Mouse (Mus musculus) lung, postnatal 0 days (tissue): ENCODE data around the gene Hps3. TPM values are rescaled to one million over a fixed set of nuclear protein-coding genes. Genes with fewer than 3 reads are reported as not detected.

Experiments used
- ATAC-seq: fragments of 200-750 bp; cut with Nextera tagmentation; 2 replicates; pipeline ENCODE4 v1.8.0; 2017; ENCODE audit warnings: moderate library complexity
- DNase-seq: peaks from one replicate; pipeline ENCODE4 v3.0.0-alpha.2; 2016; ENCODE audit warnings: low spot score
- H3K27ac ChIP-seq: fragments of 300-500 bp; sonication (generic); 2 replicates; pipeline ENCODE4 v1.5.1; 2014; ENCODE audit warnings: antibody characterized with exemption, mild to moderate bottlenecking, low read length, mixed read lengths
- H3K27me3 ChIP-seq: fragments of 300-500 bp; sonication (generic); replicated peaks from 2 replicates; pipeline ENCODE4 v1.6.1; 2014; ENCODE audit warnings: low read length, mixed read lengths; ENCODE audit not compliant: insufficient read depth
- H3K36me3 ChIP-seq: fragments of 300-500 bp; sonication (generic); 2 replicates; pipeline ENCODE4 v1.6.1; 2014; ENCODE audit warnings: low read length, mixed read lengths; ENCODE audit not compliant: insufficient read depth
- H3K4me1 ChIP-seq: fragments of 300-500 bp; sonication (generic); 2 replicates; pipeline ENCODE4 v1.6.1; 2014; ENCODE audit warnings: antibody characterized with exemption, low read depth, low read length, mixed read lengths; ENCODE audit not compliant: insufficient read depth
- H3K4me2 ChIP-seq: fragments of 300-500 bp; sonication (generic); replicated peaks from 2 replicates; pipeline ENCODE4 v1.6.1; 2014; ENCODE audit warnings: low read depth, mild to moderate bottlenecking, low read length, moderate library complexity, mixed read lengths
- H3K4me3 ChIP-seq: fragments of 300-500 bp; sonication (generic); 2 replicates; pipeline ENCODE4 v1.5.1; 2014; ENCODE audit warnings: low read depth, low read length
- H3K9ac ChIP-seq: fragments of 300-500 bp; sonication (generic); replicated peaks from 2 replicates; pipeline ENCODE4 v1.6.1; 2014; ENCODE audit warnings: low read depth, mild to moderate bottlenecking
- H3K9me3 ChIP-seq: fragments of 300-500 bp; sonication (generic); 2 replicates; pipeline ENCODE4 v1.6.1; 2016; ENCODE audit warnings: low read length, mixed read lengths
- CTCF ChIP-seq: IDR thresholded peaks from 2 replicates; pipeline ENCODE4 v1.5.1; 2016; ENCODE audit warnings: antibody characterized with exemption, mild to moderate bottlenecking
- EP300 ChIP-seq: IDR thresholded peaks from 2 replicates; pipeline ENCODE4 v1.6.1; 2016; ENCODE audit warnings: antibody characterized with exemption, mild to moderate bottlenecking, control low read depth
- WGBS: fragments of 180-500 bp; shearing (Covaris S2); extraction: QIAGEN DNeasy Blood & Tissue Kit; methylation state at CpG from one replicate; pipeline ENCODE4 v1.1.7; 2014; 5-methylcytosine and 5-hydroxymethylcytosine counted together
- polyA plus RNA-seq: library from polyadenylated mRNA; unstranded; fragments of >200 nt; fragmentation: Nextera tagmentation; extraction: Ambion mirVana; gene quantifications from 2 replicates; pipeline ENCODE4 v1.2.1, GENCODE M21; 2015

Gene Hps3
- polyA plus RNA-seq, 1 experiment from 2014 or later: 10.1 TPM

GRCm38 (mm10) chr3:20036069-20036468, 954 bp upstream of the Hps3 start:
- ATAC-seq (no peak), DNase-seq (no peak)
- Histone ChIP-seq H3K4me2 (no peak overlapping the region), H3K27ac (no peak overlapping the region), H3K27me3 (no peaks in the 10 kb centered on the region), H3K4me1 (peaks cover 3% of the 10 kb centered on the region; the same call in 1 of the 2 replicates), H3K9me3 (no peaks in the 10 kb centered on the region), H3K4me3 (no peak overlapping the region), H3K36me3 (no peaks in the 10 kb centered on the region), H3K9ac (no peak overlapping the region)
- 84% methylated on average over 4 of the region's 4 CpGs for WGBS
- TF ChIP-seq EP300 (no peak), CTCF (no peak)

- no peak for TF ChIP-seq CTCF
- TF ChIP-seq EP300: no peak
- peaks cover 3% of the 10 kb centered on the region; the same call in 1 of the 2 replicates for H3K4me1 ChIP-seq
- DNase-seq: no peak
- H3K27me3 ChIP-seq: no peaks in the 10 kb centered on the region
- no peaks in the 10 kb centered on the region for H3K36me3 ChIP-seq
- H3K4me2 ChIP-seq: peak overlapping the region; percentile 68
- ATAC-seq: no peak
- no peaks in the 10 kb centered on the region for H3K9me3 ChIP-seq
- peak overlapping the region; percentile 79 for H3K4me3 ChIP-seq
- peak overlapping the region; percentile 45; the same call in 1 of the 2 replicates for H3K9ac ChIP-seq
- 9% methylated on average over 10 of the region's 10 CpGs for WGBS
- peak overlapping the region; percentile 77; the same call in 1 of the 2 replicates for H3K27ac ChIP-seq
These were observed 1.1 kb downstream of the Hps3 start for GRCm38 (mm10) chr3:20033761-20034718.

GRCm38 (mm10) chr3:20030807-20031206, 4.3 kb downstream of the Hps3 start:
- DNase-seq: no peak
- peaks cover 3% of the 10 kb centered on the region; the same call in 1 of the 2 replicates for H3K4me1 ChIP-seq
- no peak overlapping the region for H3K4me3 ChIP-seq
- H3K9ac ChIP-seq: no peak overlapping the region
- H3K9me3 ChIP-seq: no peaks in the 10 kb centered on the region
- no peak for ATAC-seq
- no peak overlapping the region for H3K27ac ChIP-seq
- no peak overlapping the region for H3K4me2 ChIP-seq
- no peak for TF ChIP-seq CTCF
- no peak for TF ChIP-seq EP300
- WGBS: 91% methylated on average over 6 of the region's 6 CpGs
- H3K36me3 ChIP-seq: no peaks in the 10 kb centered on the region
- no peaks in the 10 kb centered on the region for H3K27me3 ChIP-seq

- TF ChIP-seq CTCF: no peak
These were observed 6.5 kb downstream of the Hps3 start for GRCm38 (mm10) chr3:20028640-20029039.

GRCm38 (mm10) chr3:20027788-20028187, 7.3 kb downstream of the Hps3 start:
- Histone ChIP-seq H3K27me3 (no peaks in the 10 kb centered on the region), H3K4me2 (no peak overlapping the region), H3K9me3 (no peaks in the 10 kb centered on the region), H3K4me1 (no peaks in the 10 kb centered on the region), H3K36me3 (0 out of 2 replicates have a peak, but pooled peaks cover 1% of the 10 kb centered on the region), H3K4me3 (no peak overlapping the region), H3K27ac (0 out of 2 replicates have a peak overlapping the region, but pooled peaks have one; percentile 6), H3K9ac (no peak overlapping the region)
- DNase-seq (no peak), ATAC-seq (no peak)
- 91% methylated on average over 5 of the region's 5 CpGs for WGBS
- TF ChIP-seq CTCF (no peak), EP300 (no peak)

More at GRCm38 (mm10) chr3:20028640-20029039, 6.5 kb downstream of the Hps3 start:
- no peaks in the 10 kb centered on the region for H3K9me3 ChIP-seq
- WGBS: 83% methylated on average over 3 of the region's 3 CpGs
- H3K36me3 ChIP-seq: no peaks in the 10 kb centered on the region
- no peaks in the 10 kb centered on the region for H3K4me1 ChIP-seq
- DNase-seq (no peak), ATAC-seq (no peak)
- H3K27me3 ChIP-seq: no peaks in the 10 kb centered on the region
- no peak overlapping the region for H3K27ac ChIP-seq
- H3K4me3 ChIP-seq: no peak overlapping the region
- H3K9ac ChIP-seq: no peak overlapping the region
- no peak overlapping the region for H3K4me2 ChIP-seq

GRCm38 (mm10) chr3:20026996-20027689, 8.0 kb downstream of the Hps3 start:
- Histone ChIP-seq H3K9me3 (no peaks in the 10 kb centered on the region), H3K4me1 (no peaks in the 10 kb centered on the region), H3K36me3 (0 out of 2 replicates have a peak, but pooled peaks cover 8% of the 10 kb centered on the region), H3K4me3 (no peak overlapping the region), H3K9ac (no peak overlapping the region), H3K4me2 (no peak overlapping the region), H3K27me3 (no peaks in the 10 kb centered on the region), H3K27ac (no peak overlapping the region)
- DNase-seq (peak; percentile 50), ATAC-seq (peak; percentile 23)
- WGBS: 85% methylated on average over 8 of the region's 8 CpGs
- TF ChIP-seq EP300 (no peak), CTCF (no peak)
